Comparison of ENCODE assay signal across 10 mouse cellular contexts in the genomic region with DNA sequence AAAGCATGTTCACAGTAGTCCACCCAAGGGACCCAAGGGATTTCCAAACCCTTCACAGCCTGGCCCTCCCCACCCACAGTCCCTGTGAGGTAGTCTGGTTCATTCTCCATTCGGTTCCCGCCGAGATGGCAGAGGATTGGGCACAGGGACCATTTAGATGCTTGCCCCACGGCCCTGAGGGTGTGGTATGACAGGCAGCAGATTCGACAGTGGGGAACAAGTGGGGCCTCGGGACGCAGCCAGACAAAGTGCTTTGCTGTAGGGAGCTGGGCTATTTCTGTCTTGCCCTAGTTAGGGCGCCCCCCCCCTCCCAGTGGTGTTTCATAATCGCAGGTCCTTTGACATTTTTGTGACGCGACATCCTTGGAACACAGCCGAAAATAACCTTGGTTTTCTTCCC. TPM values are rescaled to one million over a fixed set of nuclear protein-coding genes. Genes with fewer than 3 reads are reported as not detected.
DNase-seq lines count a peak whose midpoint lies in the region; ATAC-seq lines count a peak whose summit lies in the region.
"Had no signal": no experiment of that assay in that cellular context is flagged by ENCODE, and none has a peak within 500 bp of the region (broad histone marks: within the 10 kb centered on the region; RNA-seq: fewer than 3 reads in every experiment).

No protein-coding gene starts in this region.

- H3K4me2 ChIP-seq in heart, embryonic 14.5 days (ENCODE audit: low read length): peak overlapping the region; percentile 54
- no peak overlapping the region for H3K4me2 ChIP-seq in hindbrain, embryonic 14.5 days (replicated peaks)

- no peaks in the 10 kb centered on the region for H3K27me3 ChIP-seq in heart, embryonic 14.5 days (ENCODE audit: control insufficient read depth, insufficient read depth, low read length)
- H3K27me3 ChIP-seq in hindbrain, embryonic 14.5 days (ENCODE audit: control insufficient read depth, insufficient read depth, low read length): no peaks in the 10 kb centered on the region

- 18% methylated on average over 12 of the region's 12 CpGs for WGBS in heart, embryonic 14.5 days
- 86% methylated on average over 12 of the region's 12 CpGs for WGBS in hindbrain, embryonic 14.5 days

- no peaks in the 10 kb centered on the region for H3K9me3 ChIP-seq in heart, embryonic 14.5 days (ENCODE audit: control insufficient read depth, low read length)
- no peaks in the 10 kb centered on the region for H3K9me3 ChIP-seq in hindbrain, embryonic 14.5 days (ENCODE audit: control insufficient read depth, low read length)

- H3K36me3 ChIP-seq in heart, embryonic 14.5 days (ENCODE audit: control insufficient read depth, insufficient read depth, low read length): no peaks in the 10 kb centered on the region
- no peaks in the 10 kb centered on the region for H3K36me3 ChIP-seq in hindbrain, embryonic 14.5 days (replicated peaks; ENCODE audit: control insufficient read depth, insufficient read depth)

- no peak for DNase-seq in frontal cortex, postnatal 10 days (ENCODE audit: low spot score in 2 of 2)
- peak; percentile 37 for DNase-seq in lung, postnatal 14 days
- no peak for DNase-seq in embryo, embryonic 11 days
- DNase-seq in hindbrain, embryonic 14.5 days (ENCODE audit: low spot score): no peak
- DNase-seq in frontal cortex, adult 2 months (ENCODE audit: extremely low spot score in 1 of 2, low spot score in 1 of 2): no peak

- peak overlapping the region; percentile 61 for H3K9ac ChIP-seq in heart, embryonic 14.5 days (ENCODE audit: low read length)
- no peak overlapping the region for H3K9ac ChIP-seq in hindbrain, embryonic 14.5 days

- peak overlapping the region; percentile 92 for H3K27ac ChIP-seq in brown adipose tissue, adult 24 weeks (replicated peaks; ENCODE audit: low read depth, low read length)
- H3K27ac ChIP-seq in heart, embryonic 14.5 days (replicated peaks in 1 of 2; ENCODE audit: control insufficient read depth in 1 of 2, insufficient read depth in 1 of 2, low read depth in 2 of 2, low read length in 2 of 2): peak overlapping the region; percentile 72 to 77
- no peak overlapping the region for H3K27ac ChIP-seq in hindbrain, embryonic 14.5 days

- peak; percentile 73 for ATAC-seq in frontal cortex, adult (ENCODE audit: low TSS enrichment)
- peak; percentile 71; the same call in 1 of the 2 replicates for ATAC-seq in heart, embryonic 14.5 days (ENCODE audit: insufficient number of reproducible peaks, insufficient read depth, low FRiP score, low read depth)
- ATAC-seq in hindbrain, embryonic 14.5 days (ENCODE audit: low FRiP score): no peak
- ATAC-seq: intestine, embryonic 16.5 days had no signal

- H3K4me3 ChIP-seq in brown adipose tissue, adult 24 weeks (ENCODE audit: insufficient read depth, low read depth, low read length): peak overlapping the region; percentile 40; the same call in 1 of the 2 replicates
- H3K4me3 ChIP-seq in heart, embryonic 14.5 days (ENCODE audit: control insufficient read depth in 1 of 2, insufficient read depth in 1 of 2, low read depth in 1 of 2, low read length in 2 of 2): peak overlapping the region; percentile 3 to 5; a peak in 1 of 4 replicates
- H3K4me3 ChIP-seq in hindbrain, embryonic 14.5 days (replicated peaks; ENCODE audit: low read length): no peak overlapping the region
- H3K4me3 ChIP-seq: myocyte had no signal

- H3K4me1 ChIP-seq in brown adipose tissue, adult 24 weeks (ENCODE audit: control insufficient read depth, insufficient read depth, insufficient read length, low read length): no peaks in the 10 kb centered on the region
- peaks cover 11 to 12% of the 10 kb centered on the region in 2 experiments for H3K4me1 ChIP-seq in heart, embryonic 14.5 days (ENCODE audit: control insufficient read depth in 2 of 2, insufficient read depth in 2 of 2, low read length in 2 of 2)
- no peaks in the 10 kb centered on the region for H3K4me1 ChIP-seq in hindbrain, embryonic 14.5 days (replicated peaks; ENCODE audit: control insufficient read depth, insufficient read depth, low read length)

RNA-seq across cellular contexts. Expression of gene Tmem41a, which starts 8.2 kb away (rescaled TPM):
- polyA plus RNA-seq in brown adipose tissue, adult 24 weeks (2012; ENCODE audit: insufficient read depth, insufficient read length, missing spikeins): 16.1 and 20.4 TPM in 2 replicates
- polyA plus RNA-seq in heart, embryonic 14.5 days (2014; fragmentation: Nextera tagmentation; extraction: Ambion mirVana): 52.2 and 52.6 TPM in 2 replicates
- 50.5 and 52.1 TPM in 2 replicates for polyA plus RNA-seq in hindbrain, embryonic 14.5 days (2014; fragmentation: Nextera tagmentation; extraction: Ambion mirVana)
- 19.2 and 21.3 TPM in 2 replicates for polyA plus RNA-seq in frontal cortex, adult 2 months (2012; rRNA removed)

RNA-seq across cellular contexts. Expression of gene Liph, which starts 39.9 kb away (rescaled TPM):
- polyA plus RNA-seq in brown adipose tissue, adult 24 weeks (2012; ENCODE audit: insufficient read depth, insufficient read length, missing spikeins): not detected in 2 replicates
- 0.20 TPM in 1 of 2 replicates, not detected in the other for polyA plus RNA-seq in heart, embryonic 14.5 days (2014; fragmentation: Nextera tagmentation; extraction: Ambion mirVana)
- 0.29 and 0.68 TPM in 2 replicates for polyA plus RNA-seq in hindbrain, embryonic 14.5 days (2014; fragmentation: Nextera tagmentation; extraction: Ambion mirVana)
- polyA plus RNA-seq in frontal cortex, adult 2 months (2012; rRNA removed): 0.71 and 1.8 TPM in 2 replicates

RNA-seq across cellular contexts. Expression of gene Senp2, which starts 53.7 kb away (rescaled TPM):
- 23.1 and 23.3 TPM in 2 replicates for polyA plus RNA-seq in brown adipose tissue, adult 24 weeks (2012; ENCODE audit: insufficient read depth, insufficient read length, missing spikeins)
- 28.8 and 29.3 TPM in 2 replicates for polyA plus RNA-seq in heart, embryonic 14.5 days (2014; fragmentation: Nextera tagmentation; extraction: Ambion mirVana)
- polyA plus RNA-seq in hindbrain, embryonic 14.5 days (2014; fragmentation: Nextera tagmentation; extraction: Ambion mirVana): 52.2 and 54.2 TPM in 2 replicates
- 59.8 and 60.1 TPM in 2 replicates for polyA plus RNA-seq in frontal cortex, adult 2 months (2012; rRNA removed)
